Mouse (Mus musculus) heart, postnatal 10 days (tissue): ENCODE measurements around the gene Ubox5. TPM values are rescaled to one million over a fixed set of nuclear protein-coding genes. Genes with fewer than 3 reads are reported as not detected.
"Not testable (repeated sequence)": the region's sequence is repeated elsewhere in the genome, so short reads cannot be mapped to it uniquely, and the experiment has no call there.

Source experiments
- DNase-seq, 2 experiments: peaks; one replicate each; pipeline ENCODE4 v3.0.0; 2021
- intact Hi-C: fragments of 180-260 bp; cut with DNase I; formaldehyde crosslinking; loops from one replicate; pipeline ENCODE4 v1.15.1; 2025
- total RNA-seq, 2 experiments: library from RNA; stranded (reverse); gene quantifications; 2 replicates each; pipeline ENCODE4 v1.2.3; 2021

Ubox5 gene
- total RNA-seq, result 1 to 10 TPM; 6.2 to 6.4 TPM

DNA sequence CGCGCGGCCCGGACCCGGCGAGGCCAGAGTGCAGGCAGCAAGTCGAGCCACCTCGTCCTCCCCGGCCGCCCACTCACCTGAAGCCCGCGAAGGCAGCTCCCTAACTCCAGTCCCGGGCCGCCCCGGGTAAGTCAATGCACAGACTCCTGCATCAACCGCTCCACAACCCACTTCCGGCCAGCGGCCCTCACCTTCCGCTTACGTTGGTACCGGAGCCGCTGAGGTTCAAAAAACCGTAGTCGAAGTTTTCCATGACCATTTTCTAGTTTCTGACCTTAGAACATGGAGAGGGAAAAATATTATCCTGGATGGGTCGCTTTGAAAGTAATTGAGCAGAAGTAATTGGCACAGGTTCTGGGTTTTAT is at the start of gene Ubox5, which contains the start of gene Fastkd5:
Gene Ubox5, minus strand, starts transcription at position 200 of the 365 bp plus-strand sequence.
Gene Fastkd5, minus strand, starts transcription at position 189 of the 365 bp plus-strand sequence.
- intact Hi-C loops, result no loop called here
- DNase-seq, result peak; percentile 95 to 97

GRCm38 (mm10) chr2:130679154-130679553 is 49.3 kb upstream of the Ubox5 start:
- intact Hi-C loops, result no loop called here

DNA sequence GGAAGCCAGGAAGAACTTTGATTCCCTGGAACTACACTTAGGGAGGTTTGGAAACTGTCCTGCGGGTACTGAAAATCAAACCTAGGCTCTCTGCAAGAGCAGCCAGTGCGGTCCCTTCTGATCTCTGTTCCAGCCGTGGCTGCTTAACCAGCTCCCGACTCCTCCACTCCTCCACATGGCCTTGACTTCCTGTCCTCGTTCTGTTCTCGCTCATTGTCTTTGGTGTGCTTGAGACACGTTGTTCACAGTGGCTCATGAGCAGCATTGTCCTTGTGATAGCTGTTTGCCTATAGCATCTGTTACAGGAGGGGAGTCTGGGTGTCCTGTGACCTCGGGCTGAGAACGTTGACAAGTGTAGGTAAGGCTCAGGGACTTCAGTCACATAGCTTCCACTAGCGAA is 47.4 kb upstream of the Ubox5 start:
- DNase-seq, result no peak
- intact Hi-C loops, result no loop called here

More at GRCm38 (mm10) chr2:130679154-130679553, 49.3 kb upstream of the Ubox5 start:
- no peak for DNase-seq

- peak; percentile 90 for DNase-seq
- intact Hi-C loops, result no loop called here
Observed at GRCm38 (mm10) chr2:130667559-130667958, 37.7 kb upstream of the Ubox5 start, which contains the start of gene Itpa. Itpa (plus strand) TSS chr2:130667610.

GRCm38 (mm10) chr2:130664102-130664701 is 34.4 kb upstream of the Ubox5 start, which contains the start of gene Ddrgk1:
Ddrgk1 (minus strand) TSS chr2:130664659.
- intact Hi-C loops, result no loop called here
- peak; percentile 94 to 95 for DNase-seq

- intact Hi-C loops, result no loop called here
- no peak for DNase-seq
Observed at GRCm38 (mm10) chr2:130663342-130663741, 33.5 kb upstream of the Ubox5 start.

- no peak for DNase-seq
- intact Hi-C loops, result no loop called here
Observed at GRCm38 (mm10) chr2:130658530-130658929, 28.7 kb upstream of the Ubox5 start.

DNA sequence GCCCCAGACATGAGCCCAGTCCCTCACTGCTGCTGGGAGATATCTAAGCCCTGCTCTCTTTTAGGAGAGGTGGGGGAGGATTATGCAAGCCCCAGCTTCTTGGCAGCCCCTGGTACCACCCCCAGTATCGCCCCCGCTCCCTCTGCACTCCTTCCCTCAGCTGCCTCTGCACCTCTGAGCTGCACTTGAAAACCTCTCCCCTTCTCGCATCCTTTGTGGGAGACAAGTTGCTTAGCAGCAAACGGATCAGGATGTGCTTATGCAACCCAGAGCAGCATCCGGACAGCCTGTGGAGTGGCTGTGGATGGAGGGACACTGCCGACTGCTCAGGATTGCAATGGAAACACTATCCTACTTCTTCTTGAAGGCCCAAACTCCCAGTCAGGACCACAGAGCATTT is 27.7 kb upstream of the Ubox5 start:
- intact Hi-C loops, result no loop called here
- DNase-seq, result no peak

DNA sequence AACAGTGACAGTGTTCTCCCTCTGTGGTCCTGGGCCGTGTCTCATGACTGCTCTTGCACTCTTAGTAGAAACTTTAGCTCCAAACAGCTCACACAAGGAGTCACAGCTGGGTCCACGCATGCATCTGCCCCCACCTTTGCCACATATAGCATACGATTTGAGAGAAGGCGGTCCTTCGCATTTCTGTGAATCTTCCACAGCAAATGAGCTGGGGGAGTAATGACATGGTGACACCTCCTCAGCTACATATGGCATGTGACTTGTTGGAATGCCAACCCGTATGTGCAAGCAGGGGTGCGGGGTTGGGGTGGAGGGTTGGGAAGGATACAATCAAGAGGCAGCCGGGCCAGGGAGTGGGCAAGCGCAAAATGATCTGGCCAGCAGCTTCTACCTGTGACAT is 26.7 kb upstream of the Ubox5 start:
- DNase-seq, result no peak
- intact Hi-C loops, result no loop called here

- DNase-seq, result no peak
- intact Hi-C loops, result no loop called here
Observed at GRCm38 (mm10) chr2:130655660-130656339, 26.0 kb upstream of the Ubox5 start.

DNA sequence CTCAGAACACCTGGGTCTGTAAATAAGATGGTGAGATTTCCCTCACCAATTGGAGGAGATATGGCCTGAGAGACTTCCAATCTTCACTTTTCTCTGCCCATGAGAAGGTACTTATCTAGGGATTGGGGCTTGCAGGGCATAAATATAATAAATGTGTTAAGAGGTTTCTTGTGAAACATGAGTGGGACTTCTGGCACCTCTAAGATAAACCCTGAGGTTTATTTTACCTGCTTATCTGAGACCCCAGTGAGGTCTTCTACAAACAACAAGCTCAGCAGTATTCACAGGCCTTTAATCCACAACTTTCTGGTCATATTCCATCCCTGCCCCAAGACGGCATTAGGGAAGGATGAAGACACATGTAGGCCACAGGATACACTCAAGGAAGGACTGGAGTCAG is 23.9 kb upstream of the Ubox5 start:
- intact Hi-C loops, result no loop called here
- DNase-seq, result no peak

GRCm38 (mm10) chr2:130653303-130653702 is 23.5 kb upstream of the Ubox5 start:
- intact Hi-C loops, result no loop called here
- DNase-seq, result no peak

DNA sequence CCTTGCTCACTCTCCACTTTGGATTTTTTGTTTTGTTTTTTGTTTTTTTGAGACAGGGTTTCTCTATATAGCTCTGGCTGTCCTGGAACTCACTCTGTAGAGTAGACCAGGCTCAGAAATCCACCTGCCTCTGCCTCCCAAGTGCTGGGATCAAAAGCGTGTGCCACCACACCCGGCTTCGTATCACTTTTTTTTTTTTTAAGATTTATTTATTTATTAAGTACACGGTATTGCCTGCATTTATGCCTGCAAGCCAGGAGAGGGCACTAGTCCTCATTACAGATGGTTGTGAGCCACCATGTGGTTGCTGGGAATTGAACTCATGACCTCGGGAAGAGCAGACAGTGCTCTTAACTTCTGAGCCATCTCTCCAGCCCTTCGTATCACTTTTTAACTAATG is 19.2 kb upstream of the Ubox5 start:
- intact Hi-C loops, DNase-seq: not testable (repeated sequence)

GRCm38 (mm10) chr2:130645198-130645597 is 15.4 kb upstream of the Ubox5 start:
- no peak for DNase-seq
- intact Hi-C loops, result no loop called here

DNA sequence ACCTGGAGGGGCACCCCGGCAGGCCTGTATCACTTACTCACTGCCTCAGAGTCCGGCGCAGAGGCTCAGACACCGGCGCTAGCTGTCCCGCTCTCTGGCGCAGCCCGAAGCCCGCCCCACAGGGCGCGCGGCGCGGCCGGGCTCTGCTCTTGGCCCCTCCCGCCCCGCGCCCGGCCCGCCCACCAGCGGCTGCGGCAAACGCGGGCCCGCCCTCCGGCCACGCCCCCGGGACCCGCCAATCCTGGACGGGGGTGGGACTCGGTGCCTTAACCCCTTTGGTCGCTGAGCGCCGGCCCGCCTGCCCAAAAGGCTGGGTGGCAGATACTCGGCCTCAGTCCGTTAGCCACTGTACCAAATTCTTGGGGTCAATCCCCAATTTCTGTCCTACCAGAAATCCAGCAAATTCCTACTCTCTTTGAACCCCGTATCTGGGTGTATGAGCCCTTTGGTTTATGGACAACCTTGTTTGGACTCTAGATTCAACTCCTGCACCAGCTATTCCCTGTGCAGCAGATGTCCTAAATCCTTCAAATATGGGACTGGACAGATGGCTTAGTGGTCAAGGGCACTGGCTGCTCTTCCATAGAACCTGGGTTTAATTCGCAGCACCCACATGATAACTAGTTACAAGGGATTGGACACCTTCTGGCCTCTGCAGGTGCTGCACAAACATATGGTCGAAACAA is 13.0 kb upstream of the Ubox5 start, which contains the start of gene Lzts3:
Gene Lzts3, minus strand, starts transcription at position 120 of the 686 bp plus-strand sequence.
- intact Hi-C loops, result no loop called here
- peak; percentile 94 to 95 for DNase-seq

DNA sequence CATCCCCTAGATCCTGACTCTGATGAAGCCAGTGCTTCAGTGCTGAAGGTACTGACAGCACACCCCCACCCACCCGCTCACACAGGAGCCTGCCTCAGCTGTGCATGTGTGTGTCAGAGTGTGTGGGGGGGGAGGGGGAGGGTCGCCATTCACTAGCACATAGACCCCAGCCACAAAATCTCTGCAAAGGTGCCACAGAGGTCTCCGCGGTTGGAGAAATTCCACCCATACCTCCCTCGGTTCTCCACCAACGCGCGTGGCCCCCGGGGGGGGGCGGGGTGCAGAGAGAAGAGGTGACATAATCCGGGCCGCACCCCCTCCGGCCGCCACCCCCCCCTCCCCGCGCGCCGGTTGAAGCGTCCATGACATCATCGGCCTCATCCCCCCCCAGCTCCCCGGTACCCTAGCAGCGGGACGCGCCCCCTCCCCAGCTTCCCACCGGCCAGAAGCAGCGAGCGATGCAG is 12.4 kb upstream of the Ubox5 start:
- DNase-seq, result no peak
- intact Hi-C loops, result no loop called here

DNA sequence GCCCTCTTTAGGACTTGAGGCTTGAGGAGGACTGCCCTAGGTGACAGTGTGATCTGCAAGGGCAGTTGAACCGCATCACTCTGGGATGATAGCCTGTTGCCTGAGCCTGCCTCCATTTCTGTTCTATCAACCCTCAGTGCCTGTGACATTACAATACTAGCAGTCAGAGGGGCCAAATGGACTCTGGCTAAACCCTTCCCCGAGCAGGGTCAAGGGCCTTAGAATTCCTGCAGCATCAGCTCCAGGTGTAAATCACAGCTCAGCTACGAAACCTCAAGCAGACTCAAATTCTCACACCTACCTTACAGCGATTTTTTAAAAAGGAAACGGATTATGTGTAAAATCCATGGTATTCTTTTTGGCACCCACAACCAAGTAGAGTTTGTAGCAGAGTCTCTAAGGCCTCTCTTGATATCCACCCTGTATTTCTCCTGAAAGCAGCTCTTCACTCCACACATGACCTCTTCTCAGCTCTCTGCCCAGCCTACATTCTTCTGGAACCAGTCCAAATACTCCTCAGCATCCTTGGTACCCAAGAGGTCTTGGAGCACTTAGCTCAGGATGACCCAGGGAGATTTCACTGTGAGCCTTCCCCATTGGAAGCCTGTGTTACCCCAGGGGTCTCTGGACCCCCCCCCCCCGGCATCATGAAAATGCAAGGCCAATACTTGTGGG is 11.7 kb upstream of the Ubox5 start:
- intact Hi-C loops, result no loop called here
- DNase-seq, result no peak

GRCm38 (mm10) chr2:130639276-130639675 is 9.4 kb upstream of the Ubox5 start:
- intact Hi-C loops, result no loop called here
- no peak for DNase-seq

GRCm38 (mm10) chr2:130638101-130638611 is 8.3 kb upstream of the Ubox5 start:
- DNase-seq, result no peak
- intact Hi-C loops, result no loop called here

- intact Hi-C loops, result no loop called here
- DNase-seq, result no peak
Observed at GRCm38 (mm10) chr2:130635847-130636246, 6.0 kb upstream of the Ubox5 start.
